Mouse (Mus musculus) adrenal gland, adult 18-20 months (tissue): ENCODE measurements around the gene Igsf3. TPM values are rescaled to one million over a fixed set of nuclear protein-coding genes. Genes with fewer than 3 reads are reported as not detected.

Experiments
- DNase-seq, 2 experiments: peaks; one replicate each; pipeline ENCODE4 v3.0.0; 2021 to 2022; ENCODE audit warnings: low spot score in 2 of 2
- total RNA-seq, 2 experiments: library from RNA; stranded (reverse); gene quantifications; 1 replicate in 1 of 2; 2 replicates in 1 of 2; pipeline ENCODE4 v1.2.3; 2021

The Igsf3 gene
- total RNA-seq, 2 experiments from 2014 or later = 3.1 to 3.8 TPM

- DNase-seq = no peak
These were observed 123.0 kb downstream of the Igsf3 start for GRCm38 (mm10) chr3:101499906-101500305.

DNA sequence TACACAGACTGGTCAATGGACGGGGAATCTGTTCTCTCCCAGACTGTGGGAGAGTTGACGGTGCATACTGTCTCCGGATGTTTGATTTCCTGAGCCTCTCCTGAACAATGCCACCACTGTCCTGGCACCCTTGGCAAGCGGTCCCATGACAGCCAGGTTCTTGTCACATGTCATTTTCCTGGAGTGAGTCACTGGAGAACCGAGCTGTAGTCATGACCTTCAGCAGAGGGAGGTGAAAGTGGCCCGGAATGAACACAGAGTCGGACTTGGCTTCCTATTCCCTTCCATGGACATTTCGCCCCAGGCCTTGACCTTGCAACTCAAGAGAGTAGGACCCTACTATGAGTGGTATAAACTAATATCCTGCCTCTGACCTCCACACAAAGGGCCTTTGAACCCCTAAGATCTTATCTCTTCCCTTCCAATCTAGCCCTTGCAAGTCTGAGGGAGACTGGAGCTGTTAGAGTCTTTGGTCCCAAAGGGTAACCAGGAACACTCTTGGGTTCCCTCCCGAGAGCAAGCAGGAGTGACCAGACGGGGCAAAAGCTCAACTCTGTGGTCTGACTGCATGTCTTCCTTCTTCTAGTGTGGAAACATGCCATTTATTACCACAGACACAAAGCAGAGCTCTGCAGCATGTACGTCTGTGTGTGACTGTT, 123.6 kb downstream of the Igsf3 start:
- DNase-seq = peak in 1 of 2 experiments; percentile 22

DNA sequence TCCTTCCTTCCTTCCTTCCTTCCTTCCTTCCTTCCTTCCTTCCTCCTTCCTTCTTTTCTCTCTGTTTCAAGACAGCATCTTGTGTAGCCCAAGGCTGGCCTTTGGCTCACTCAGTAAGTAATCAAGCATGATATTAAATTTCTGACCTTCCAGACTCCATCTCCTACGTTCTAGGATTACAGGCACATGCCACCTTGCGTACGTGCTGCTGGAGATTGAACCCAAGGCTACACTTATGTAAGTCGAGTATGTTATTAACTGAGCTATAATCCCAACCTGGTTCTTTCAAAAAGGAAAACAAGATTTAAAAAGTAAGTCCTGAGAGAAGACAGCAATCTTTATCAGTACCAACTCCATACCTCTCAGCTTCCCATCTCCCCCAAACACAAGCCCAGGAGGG, 124.7 kb downstream of the Igsf3 start:
- DNase-seq = no peak

DNA sequence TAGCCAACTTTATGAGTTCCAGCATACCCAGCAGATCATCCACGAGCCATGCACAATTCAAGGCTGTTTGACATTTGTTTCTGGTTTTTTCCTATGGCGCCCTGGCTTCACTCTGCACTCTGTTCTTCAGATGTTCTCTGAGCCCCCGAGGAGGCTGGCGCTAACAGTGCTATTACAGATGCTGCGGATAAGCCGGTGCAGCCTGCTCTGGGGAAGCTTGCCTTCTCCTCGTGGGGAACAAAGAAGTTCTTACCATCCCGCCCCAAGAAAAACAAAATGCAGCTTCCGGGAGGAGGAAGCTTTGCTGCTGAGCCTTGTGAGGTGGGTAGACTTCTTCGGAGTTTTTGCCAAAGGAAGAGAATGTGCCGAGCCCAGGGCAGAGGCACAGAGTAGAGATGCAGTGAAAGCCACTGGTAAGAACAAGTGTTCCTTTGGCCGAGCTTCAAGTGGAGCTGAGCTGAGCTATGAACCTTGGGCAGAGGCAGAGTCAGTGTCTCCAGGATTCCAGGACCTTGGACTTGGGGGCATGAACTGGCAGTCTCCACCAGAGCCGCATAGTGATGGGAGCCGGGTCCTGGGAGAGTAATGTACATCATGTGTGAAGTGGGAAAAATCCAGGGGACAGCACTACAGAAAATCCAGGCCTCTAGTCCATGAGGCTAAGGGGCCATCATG, 125.3 kb downstream of the Igsf3 start:
- DNase-seq = no peak

DNA sequence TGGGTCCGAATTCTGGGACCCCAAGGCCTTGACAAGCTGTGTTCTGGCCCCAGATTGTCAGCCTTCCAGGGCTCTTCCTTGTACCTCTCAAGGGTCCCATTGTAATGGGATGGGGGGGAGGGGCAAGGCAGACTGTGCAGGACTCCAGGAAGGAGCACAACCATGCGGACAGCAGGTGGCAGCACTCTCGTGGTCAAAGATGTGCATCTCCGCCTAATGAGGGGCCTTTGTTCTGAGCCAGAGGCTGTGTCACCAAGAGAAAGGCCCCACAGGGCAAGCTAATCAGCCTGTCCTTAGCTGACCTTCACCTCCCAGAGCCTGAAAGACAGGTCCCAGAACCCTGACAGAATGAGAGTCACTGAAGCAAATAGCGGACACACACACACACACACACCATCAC, 129.3 kb downstream of the Igsf3 start:
- peak; percentile 85 to 87 for DNase-seq

- DNase-seq = peak; percentile 54 to 63
These were observed 130.3 kb downstream of the Igsf3 start for GRCm38 (mm10) chr3:101506970-101507702.

DNA sequence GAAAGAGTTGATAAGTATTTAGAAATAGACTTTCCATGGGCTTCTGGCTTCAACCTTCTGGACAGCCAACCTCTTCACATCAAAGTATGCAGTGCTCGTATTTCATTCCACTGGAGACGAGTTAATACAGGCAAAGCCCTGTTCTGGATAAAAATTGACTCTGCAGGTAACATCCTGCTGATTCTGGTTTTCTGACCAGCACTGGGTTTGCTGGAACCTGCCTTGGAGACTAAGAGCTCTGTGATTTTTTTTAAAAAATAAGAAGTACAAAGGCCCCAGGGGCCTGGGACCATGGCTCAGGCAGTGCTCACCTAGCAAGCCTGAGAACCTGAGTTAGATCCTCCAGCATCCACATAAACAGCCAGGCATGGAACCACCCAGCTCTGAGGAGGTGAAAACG, 130.9 kb downstream of the Igsf3 start:
- DNase-seq = no peak

- DNase-seq = no peak
These were observed 133.0 kb downstream of the Igsf3 start for GRCm38 (mm10) chr3:101509707-101510544.

- DNase-seq = no peak
These were observed 133.7 kb downstream of the Igsf3 start for GRCm38 (mm10) chr3:101510632-101511031.

Other genes with a start within 250 kb of the Igsf3 start
- gene Cd2, start 89.1 kb upstream of the Igsf3 start, total RNA-seq = 1 to 10 TPM in 1 of 2 experiments, under 1 TPM in 1; 0.76 to 1.5 TPM
- gene Atp1a1, start 227.6 kb downstream of the Igsf3 start, total RNA-seq = 100 to 1,000 TPM; 737 to 778 TPM